Mouse (Mus musculus) limb, embryonic 12.5 days (tissue): Measurements from ENCODE around the gene Pdgfd. TPM values are rescaled to one million over a fixed set of nuclear protein-coding genes. Genes with fewer than 3 reads are reported as not detected.

Experiments
- ATAC-seq: fragments of 200-750 bp; cut with Nextera tagmentation; 2 replicates; pipeline ENCODE4 v1.8.0; 2017; ENCODE audit warnings: low read depth, moderate TSS enrichment; ENCODE audit not compliant: insufficient number of reproducible peaks, insufficient read depth, low FRiP score, low TSS enrichment
- H3K27ac ChIP-seq: fragments of 300-500 bp; sonication (generic); 2 replicates; pipeline ENCODE4 v1.5.1; 2016; ENCODE audit warnings: mild to moderate bottlenecking, moderate library complexity
- H3K27me3 ChIP-seq: fragments of 300-500 bp; sonication (generic); 2 replicates; pipeline ENCODE4 v1.6.1; 2016; ENCODE audit warnings: mild to moderate bottlenecking, moderate library complexity
- H3K36me3 ChIP-seq: fragments of 300-500 bp; sonication (generic); 2 replicates; pipeline ENCODE4 v1.6.1; 2016; ENCODE audit warnings: mild to moderate bottlenecking, moderate library complexity
- H3K4me1 ChIP-seq: fragments of 300-500 bp; sonication (generic); replicated peaks from 2 replicates; pipeline ENCODE4 v1.6.1; 2016
- H3K4me2 ChIP-seq: fragments of 300-500 bp; sonication (generic); 2 replicates; pipeline ENCODE4 v1.6.1; 2016; ENCODE audit warnings: mild to moderate bottlenecking, moderate library complexity
- H3K4me3 ChIP-seq: fragments of 300-500 bp; sonication (generic); replicated peaks from 2 replicates; pipeline ENCODE4 v1.5.1; 2016; ENCODE audit warnings: mild to moderate bottlenecking
- H3K9ac ChIP-seq: fragments of 300-500 bp; sonication (generic); replicated peaks from 2 replicates; pipeline ENCODE4 v1.6.1; 2016; ENCODE audit warnings: mild to moderate bottlenecking, moderate library complexity
- H3K9me3 ChIP-seq: fragments of 300-500 bp; sonication (generic); 2 replicates; pipeline ENCODE4 v1.6.1; 2016; ENCODE audit warnings: mild to moderate bottlenecking, moderate library complexity
- WGBS: fragments of 180-500 bp; shearing (Covaris S2); methylation state at CpG from one replicate; pipeline ENCODE4 v1.1.7; 2016; 5-methylcytosine and 5-hydroxymethylcytosine counted together
- polyA plus RNA-seq: library from polyadenylated mRNA; unstranded; fragments of >200 nt; fragmentation: Nextera tagmentation; extraction: Ambion mirVana; gene quantifications from 2 replicates; pipeline ENCODE4 v1.2.1, GENCODE M21; 2016

Pdgfd gene
- polyA plus RNA-seq, 1 experiment from 2014 or later, result 7.5 TPM

- no peak for ATAC-seq
- Histone ChIP-seq H3K36me3 (no peaks in the 10 kb centered on the region), H3K4me2 (no peak overlapping the region), H3K9me3 (no peaks in the 10 kb centered on the region), H3K27me3 (no peaks in the 10 kb centered on the region), H3K27ac (no peak overlapping the region), H3K4me3 (no peak overlapping the region), H3K4me1 (peaks cover 15% of the 10 kb centered on the region), H3K9ac (no peak overlapping the region)
- 64% methylated on average over 1 of the region's 1 CpGs for WGBS
Measured at GRCm38 (mm10) chr9:6345366-6345765, 177.0 kb downstream of the Pdgfd start.

GRCm38 (mm10) chr9:6353257-6353960 is 185.0 kb downstream of the Pdgfd start:
- no peaks in the 10 kb centered on the region for H3K9me3 ChIP-seq
- H3K9ac ChIP-seq, result no peak overlapping the region
- no peaks in the 10 kb centered on the region for H3K27me3 ChIP-seq
- H3K27ac ChIP-seq, result no peak overlapping the region
- H3K4me2 ChIP-seq, result no peak overlapping the region
- no peak for ATAC-seq
- no peak overlapping the region for H3K4me3 ChIP-seq
- no peaks in the 10 kb centered on the region for H3K4me1 ChIP-seq
- 39% methylated on average over 1 of the region's 1 CpGs for WGBS
- H3K36me3 ChIP-seq, result no peaks in the 10 kb centered on the region

GRCm38 (mm10) chr9:6360795-6361194 is 192.4 kb downstream of the Pdgfd start:
- no peaks in the 10 kb centered on the region for H3K27me3 ChIP-seq
- H3K9me3 ChIP-seq, result no peaks in the 10 kb centered on the region
- H3K4me2 ChIP-seq, result no peak overlapping the region
- no peak overlapping the region for H3K9ac ChIP-seq
- no peak overlapping the region for H3K4me3 ChIP-seq
- H3K27ac ChIP-seq, result no peak overlapping the region
- no peak for ATAC-seq
- 93% methylated on average over 2 of the region's 2 CpGs for WGBS
- no peaks in the 10 kb centered on the region for H3K36me3 ChIP-seq
- H3K4me1 ChIP-seq, result no peaks in the 10 kb centered on the region

- no peaks in the 10 kb centered on the region for H3K27me3 ChIP-seq
- no peak overlapping the region for H3K27ac ChIP-seq
- H3K4me2 ChIP-seq, result no peak overlapping the region
- H3K9ac ChIP-seq, result no peak overlapping the region
- WGBS, result 67% methylated on average over 1 of the region's 1 CpGs
- no peaks in the 10 kb centered on the region for H3K4me1 ChIP-seq
- H3K4me3 ChIP-seq, result no peak overlapping the region
- no peaks in the 10 kb centered on the region for H3K9me3 ChIP-seq
- ATAC-seq, result no peak
- H3K36me3 ChIP-seq, result no peaks in the 10 kb centered on the region
Measured at GRCm38 (mm10) chr9:6366550-6366949, 198.2 kb downstream of the Pdgfd start.

GRCm38 (mm10) chr9:6401764-6402163 is 233.4 kb downstream of the Pdgfd start:
- H3K9ac ChIP-seq, result no peak overlapping the region
- H3K4me1 ChIP-seq, result no peaks in the 10 kb centered on the region
- no peaks in the 10 kb centered on the region for H3K9me3 ChIP-seq
- no peak for ATAC-seq
- H3K27ac ChIP-seq, result no peak overlapping the region
- WGBS, result 76% methylated on average over 1 of the region's 1 CpGs
- H3K27me3 ChIP-seq, result no peaks in the 10 kb centered on the region
- H3K36me3 ChIP-seq, result no peaks in the 10 kb centered on the region
- H3K4me2 ChIP-seq, result no peak overlapping the region
- H3K4me3 ChIP-seq, result no peak overlapping the region

GRCm38 (mm10) chr9:6406535-6406934 is 238.2 kb downstream of the Pdgfd start:
- no peak for ATAC-seq
- no peak overlapping the region for H3K4me3 ChIP-seq
- WGBS, result 81% methylated on average over 3 of the region's 3 CpGs
- no peak overlapping the region for H3K27ac ChIP-seq
- no peaks in the 10 kb centered on the region for H3K27me3 ChIP-seq
- no peak overlapping the region for H3K9ac ChIP-seq
- no peaks in the 10 kb centered on the region for H3K4me1 ChIP-seq
- no peak overlapping the region for H3K4me2 ChIP-seq
- no peaks in the 10 kb centered on the region for H3K9me3 ChIP-seq
- H3K36me3 ChIP-seq, result no peaks in the 10 kb centered on the region

GRCm38 (mm10) chr9:6407972-6408371 is 239.6 kb downstream of the Pdgfd start:
- no peaks in the 10 kb centered on the region for H3K27me3 ChIP-seq
- 56% methylated on average over 4 of the region's 4 CpGs for WGBS
- no peak for ATAC-seq

GRCm38 (mm10) chr9:6424606-6425005 is 256.2 kb downstream of the Pdgfd start:
- no peak for ATAC-seq
- Histone ChIP-seq H3K4me3 (no peak overlapping the region), H3K9me3 (no peaks in the 10 kb centered on the region), H3K9ac (no peak overlapping the region), H3K36me3 (no peaks in the 10 kb centered on the region), H3K4me2 (no peak overlapping the region), H3K27me3 (no peaks in the 10 kb centered on the region), H3K27ac (no peak overlapping the region), H3K4me1 (no peaks in the 10 kb centered on the region)

More at GRCm38 (mm10) chr9:6407972-6408371, 239.6 kb downstream of the Pdgfd start:
- no peaks in the 10 kb centered on the region for H3K4me1 ChIP-seq
- no peak overlapping the region for H3K27ac ChIP-seq
- no peaks in the 10 kb centered on the region for H3K9me3 ChIP-seq
- no peak overlapping the region for H3K4me3 ChIP-seq
- H3K9ac ChIP-seq, result no peak overlapping the region
- no peaks in the 10 kb centered on the region for H3K36me3 ChIP-seq
- no peak overlapping the region for H3K4me2 ChIP-seq

Other genes with a start within 250 kb of the Pdgfd start
- gene Ddi1, start 101.3 kb downstream of the Pdgfd start, polyA plus RNA-seq, result 0.10 and 0.13 TPM in 2 replicates